Comparison of ENCODE assay signal across 19 mouse cellular contexts in genomic region chr17:7873382-7873781, GRCm38 (mm10). TPM values are rescaled to one million over a fixed set of nuclear protein-coding genes. Genes with fewer than 3 reads are reported as not detected.
DNase-seq lines count a peak whose midpoint lies in the region; ATAC-seq and TF ChIP-seq lines count a peak whose summit lies in the region.
"Had no signal": no experiment of that assay in that cellular context is flagged by ENCODE, and none has a peak within 500 bp of the region (broad histone marks: within the 10 kb centered on the region; RNA-seq: fewer than 3 reads in every experiment).

No protein-coding gene starts in this region.

- no peaks in the 10 kb centered on the region for H3K27me3 ChIP-seq in forebrain, postnatal 0 days (ENCODE audit: insufficient read depth, low read length)
- no peaks in the 10 kb centered on the region for H3K27me3 ChIP-seq in forebrain, embryonic 13.5 days
- H3K27me3 ChIP-seq in lung, embryonic 14.5 days (ENCODE audit: insufficient read depth, low read length): no peaks in the 10 kb centered on the region
- no peaks in the 10 kb centered on the region for H3K27me3 ChIP-seq in hindbrain, embryonic 14.5 days (ENCODE audit: control insufficient read depth, insufficient read depth, low read length)
- no peaks in the 10 kb centered on the region for H3K27me3 ChIP-seq in neural tube, embryonic 15.5 days (replicated peaks)

- H3K4me3 ChIP-seq in forebrain, postnatal 0 days (ENCODE audit: low read depth, low read length): no peak overlapping the region
- no peak overlapping the region for H3K4me3 ChIP-seq in forebrain, embryonic 13.5 days
- H3K4me3 ChIP-seq in lung, embryonic 14.5 days (ENCODE audit: low read depth, low read length): no peak overlapping the region
- H3K4me3 ChIP-seq in lung, adult 2 months (replicated peaks; ENCODE audit: extremely low read depth, low read depth, low read length): no peak overlapping the region
- H3K4me3 ChIP-seq in hindbrain, embryonic 14.5 days (replicated peaks; ENCODE audit: low read length): no peak overlapping the region
- no peak overlapping the region for H3K4me3 ChIP-seq in neural tube, embryonic 15.5 days (replicated peaks)
- H3K4me3 ChIP-seq: heart, embryonic 13.5 days had no signal

- no peaks in the 10 kb centered on the region for H3K4me1 ChIP-seq in forebrain, postnatal 0 days (ENCODE audit: insufficient read depth)
- H3K4me1 ChIP-seq in forebrain, embryonic 13.5 days: no peaks in the 10 kb centered on the region
- H3K4me1 ChIP-seq in lung, embryonic 14.5 days (ENCODE audit: insufficient read depth): 0 out of 2 replicates have a peak, but pooled peaks cover 3% of the 10 kb centered on the region
- H3K4me1 ChIP-seq in lung, adult 2 months (ENCODE audit: control insufficient read depth, insufficient read depth, low read length): peaks cover 2% of the 10 kb centered on the region
- H3K4me1 ChIP-seq in hindbrain, embryonic 14.5 days (replicated peaks; ENCODE audit: control insufficient read depth, insufficient read depth, low read length): no peaks in the 10 kb centered on the region
- H3K4me1 ChIP-seq in neural tube, embryonic 15.5 days: peaks cover 5% of the 10 kb centered on the region

- WGBS in forebrain, postnatal 0 days: 58% methylated on average over 7 of the region's 7 CpGs
- WGBS in forebrain, embryonic 13.5 days: 70% methylated on average over 7 of the region's 7 CpGs
- WGBS in lung, embryonic 14.5 days: 49% methylated on average over 7 of the region's 7 CpGs
- WGBS in lung, adult 2 months: 67% methylated on average over 7 of the region's 7 CpGs
- 60% methylated on average over 7 of the region's 7 CpGs for WGBS in hindbrain, embryonic 14.5 days
- 64% methylated on average over 7 of the region's 7 CpGs for WGBS in neural tube, embryonic 15.5 days

- ATAC-seq in forebrain, postnatal 0 days: peak; percentile 25; the same call in 1 of the 2 replicates
- no peak for ATAC-seq in forebrain, embryonic 13.5 days
- ATAC-seq in lung, embryonic 14.5 days (ENCODE audit: insufficient read depth): peak; percentile 53
- ATAC-seq in hindbrain, embryonic 14.5 days (ENCODE audit: low FRiP score): peak; percentile 31; the same call in 1 of the 2 replicates
- ATAC-seq in neural tube, embryonic 15.5 days (ENCODE audit: low FRiP score): no peak

- H3K9me3 ChIP-seq in forebrain, postnatal 0 days (ENCODE audit: low read length): no peaks in the 10 kb centered on the region
- no peaks in the 10 kb centered on the region for H3K9me3 ChIP-seq in forebrain, embryonic 13.5 days (replicated peaks)
- no peaks in the 10 kb centered on the region for H3K9me3 ChIP-seq in lung, embryonic 14.5 days (ENCODE audit: low read depth, low read length)
- H3K9me3 ChIP-seq in hindbrain, embryonic 14.5 days (ENCODE audit: control insufficient read depth, low read length): no peaks in the 10 kb centered on the region
- no peaks in the 10 kb centered on the region for H3K9me3 ChIP-seq in neural tube, embryonic 15.5 days (replicated peaks)
- H3K9me3 ChIP-seq: heart, embryonic 13.5 days had no signal

- no peak for TF ChIP-seq POLR2A in lung, adult 2 months (IDR thresholded peaks at IDR 0.05; ENCODE audit: borderline replicate concordance, extremely low read depth, low read depth, low read length)

- H3K36me3 ChIP-seq in forebrain, postnatal 0 days (ENCODE audit: insufficient read depth): no peaks in the 10 kb centered on the region
- no peaks in the 10 kb centered on the region for H3K36me3 ChIP-seq in forebrain, embryonic 13.5 days (ENCODE audit: poor library complexity, severe bottlenecking)
- no peaks in the 10 kb centered on the region for H3K36me3 ChIP-seq in lung, embryonic 14.5 days (ENCODE audit: insufficient read depth)
- H3K36me3 ChIP-seq in hindbrain, embryonic 14.5 days (replicated peaks; ENCODE audit: control insufficient read depth, insufficient read depth): no peaks in the 10 kb centered on the region
- H3K36me3 ChIP-seq in neural tube, embryonic 15.5 days: no peaks in the 10 kb centered on the region
- H3K36me3 ChIP-seq: heart, embryonic 13.5 days had no signal

- H3K9ac ChIP-seq in forebrain, postnatal 0 days: no peak overlapping the region
- no peak overlapping the region for H3K9ac ChIP-seq in forebrain, embryonic 13.5 days
- no peak overlapping the region for H3K9ac ChIP-seq in lung, embryonic 14.5 days
- no peak overlapping the region for H3K9ac ChIP-seq in hindbrain, embryonic 14.5 days
- H3K9ac ChIP-seq in neural tube, embryonic 15.5 days (replicated peaks): no peak overlapping the region
- H3K9ac ChIP-seq: heart, embryonic 13.5 days had no signal

- H3K27ac ChIP-seq in forebrain, postnatal 0 days (ENCODE audit: low read depth, low read length): no peak overlapping the region
- no peak overlapping the region for H3K27ac ChIP-seq in forebrain, embryonic 13.5 days
- H3K27ac ChIP-seq in lung, embryonic 14.5 days (ENCODE audit: low read depth): no peak overlapping the region
- H3K27ac ChIP-seq in hindbrain, embryonic 14.5 days: no peak overlapping the region
- no peak overlapping the region for H3K27ac ChIP-seq in neural tube, embryonic 15.5 days (replicated peaks)
- H3K27ac ChIP-seq: heart, embryonic 13.5 days had no signal

- DNase-seq in forebrain, postnatal 0 days: no peak
- DNase-seq in lung, embryonic 14.5 days: peak; percentile 64
- no peak for DNase-seq in lung, adult 2 months
- DNase-seq in Muller cell, postnatal 12 days (ENCODE audit: inconsistent ontology term): peak; percentile 37
- DNase-seq in hindbrain, embryonic 14.5 days (ENCODE audit: low spot score): peak; percentile 35
- no peak for DNase-seq in yolk sac, embryonic 10.5 days (ENCODE audit: low spot score)
- DNase-seq: adrenal gland, adult 2 months; B cell, adult 2 months; cerebellum, adult 2 months; embryo, embryonic 11 days; kidney, adult 2 months; kidney, postnatal 36 days; layer of hippocampus, postnatal 36 days; lung, postnatal 14 days; thymus, adult 2 months had no signal

- H3K4me2 ChIP-seq in forebrain, postnatal 0 days (ENCODE audit: low read depth): no peak overlapping the region
- H3K4me2 ChIP-seq in forebrain, embryonic 13.5 days: no peak overlapping the region
- no peak overlapping the region for H3K4me2 ChIP-seq in lung, embryonic 14.5 days
- no peak overlapping the region for H3K4me2 ChIP-seq in hindbrain, embryonic 14.5 days (replicated peaks)
- H3K4me2 ChIP-seq in neural tube, embryonic 15.5 days: no peak overlapping the region
- H3K4me2 ChIP-seq: heart, embryonic 13.5 days had no signal

- no peak for TF ChIP-seq CTCF in forebrain, postnatal 0 days (IDR thresholded peaks at IDR 0.05; ENCODE audit: low read depth)
- TF ChIP-seq CTCF in lung, embryonic 14.5 days (IDR thresholded peaks at IDR 0.05; ENCODE audit: low read depth): no peak
- TF ChIP-seq CTCF in lung, adult 2 months (IDR thresholded peaks at IDR 0.05; ENCODE audit: insufficient read depth, low read length): no peak

RNA-seq across cellular contexts. Expression of gene Fndc1, which starts 46.3 kb away (rescaled TPM):
- total RNA-seq in forebrain, postnatal 0 days (2014; rRNA removed): 2.5 and 8.5 TPM in 2 replicates
- 4.9 and 5.6 TPM in 2 replicates for polyA plus RNA-seq in forebrain, postnatal 0 days (2015; fragmentation: Nextera tagmentation; extraction: Ambion mirVana)
- polyA plus RNA-seq in forebrain, embryonic 13.5 days (2015; fragmentation: Nextera tagmentation; extraction: Ambion mirVana): 0.71 and 1.3 TPM in 2 replicates
- 33.5 and 37.0 TPM in 2 replicates for polyA plus RNA-seq in lung, embryonic 14.5 days (2014; fragmentation: Nextera tagmentation; extraction: Ambion mirVana)
- polyA plus RNA-seq in lung, adult 2 months (2012; rRNA removed): 16.5 and 17.0 TPM in 2 replicates
- 10.3 and 11.1 TPM in 2 replicates for polyA plus RNA-seq in hindbrain, embryonic 14.5 days (2014; fragmentation: Nextera tagmentation; extraction: Ambion mirVana)
- 12.9 and 13.8 TPM in 2 replicates for polyA plus RNA-seq in neural tube, embryonic 15.5 days (2015; fragmentation: Nextera tagmentation; extraction: Ambion mirVana)
- total RNA-seq: hematopoietic stem cell, adult 5-6 weeks had no signal

RNA-seq across cellular contexts. Expression of gene Tagap, which starts 52.4 kb away (rescaled TPM):
- total RNA-seq in forebrain, postnatal 0 days (2014; rRNA removed): 0.23 and 0.62 TPM in 2 replicates
- polyA plus RNA-seq in forebrain, postnatal 0 days (2015; fragmentation: Nextera tagmentation; extraction: Ambion mirVana): 0.28 and 0.47 TPM in 2 replicates
- polyA plus RNA-seq in forebrain, embryonic 13.5 days (2015; fragmentation: Nextera tagmentation; extraction: Ambion mirVana): 0.40 and 0.45 TPM in 2 replicates
- 0.68 and 0.92 TPM in 2 replicates for polyA plus RNA-seq in lung, embryonic 14.5 days (2014; fragmentation: Nextera tagmentation; extraction: Ambion mirVana)
- 2.6 and 3.5 TPM in 2 replicates for polyA plus RNA-seq in lung, adult 2 months (2012; rRNA removed)
- polyA plus RNA-seq in hindbrain, embryonic 14.5 days (2014; fragmentation: Nextera tagmentation; extraction: Ambion mirVana): 0.50 and 0.92 TPM in 2 replicates
- 0.45 and 1.1 TPM in 2 replicates for polyA plus RNA-seq in neural tube, embryonic 15.5 days (2015; fragmentation: Nextera tagmentation; extraction: Ambion mirVana)

Comparison
In these comparisons a context has a peak if more than half of its experiments do, and no peak if none do; other contexts are left out.
1. ATAC-seq: peak in forebrain, postnatal 0 days (single experiment), lung, embryonic 14.5 days (single experiment) and hindbrain, embryonic 14.5 days (single experiment); none in forebrain, embryonic 13.5 days (single experiment) and neural tube, embryonic 15.5 days (single experiment).
2. DNase-seq: peak in lung, embryonic 14.5 days (single experiment), Muller cell, postnatal 12 days (single experiment) and hindbrain, embryonic 14.5 days (single experiment); none in forebrain, postnatal 0 days (single experiment), lung, adult 2 months (single experiment) and yolk sac, embryonic 10.5 days (single experiment).